Mouse (Mus musculus): ENCODE data around the gene Gm28308.

The Gm28308 gene

DNA sequence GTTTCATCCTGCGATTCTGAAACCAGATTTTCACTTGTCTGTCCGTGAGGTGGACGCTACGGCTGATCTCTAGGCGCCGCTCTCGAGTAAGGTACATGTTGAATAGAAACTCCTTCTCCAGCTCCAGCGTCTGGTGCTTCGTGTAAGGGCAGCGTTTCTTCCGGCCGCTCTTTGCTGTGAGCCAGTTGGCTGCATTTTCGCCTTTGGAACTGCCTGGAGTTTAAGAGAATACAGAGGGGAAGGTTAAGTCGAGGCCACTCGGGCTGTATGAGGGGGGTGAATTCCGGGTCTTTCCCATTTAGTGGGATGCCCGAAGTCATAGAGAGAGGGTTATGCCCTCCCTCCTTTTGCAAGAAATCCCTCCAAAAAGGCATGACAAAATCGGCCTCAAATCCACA lies 19.4 kb upstream of the Gm28308 start:
- no peak for DNase-seq (ENCODE audit: inconsistent ontology term)

DNA sequence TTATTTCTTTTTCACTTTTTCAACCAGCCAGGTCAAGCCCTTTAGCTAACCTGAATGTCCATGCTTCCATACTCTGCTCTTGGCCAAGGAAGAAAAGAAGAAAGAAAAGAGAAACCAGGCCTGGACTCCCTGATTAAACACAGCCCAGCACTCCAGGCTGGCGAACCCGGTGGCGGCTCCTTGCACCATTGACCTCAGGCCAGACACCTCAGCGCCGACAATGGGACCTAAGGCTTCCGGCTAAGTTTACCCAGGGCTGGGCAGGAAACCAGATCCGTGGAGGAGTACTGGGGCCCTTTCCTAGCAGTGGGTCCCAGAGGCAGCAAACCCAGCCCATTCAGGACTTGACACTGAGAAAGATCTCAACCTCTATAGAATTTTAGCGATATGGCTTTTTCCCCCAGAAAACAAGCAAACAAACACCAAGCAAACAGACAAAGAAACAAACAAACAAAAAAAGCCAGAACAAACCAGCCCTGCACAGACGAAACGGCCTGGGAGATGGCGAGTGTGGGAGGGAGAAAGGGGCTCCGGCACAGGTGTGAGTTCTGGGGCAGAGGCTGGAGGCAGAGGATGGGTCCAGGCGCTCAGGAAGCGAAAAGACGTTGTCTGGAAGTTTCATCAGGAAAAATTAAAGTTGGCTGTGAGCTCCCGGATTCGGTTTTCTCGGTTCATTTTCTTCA lies 18.9 kb upstream of the Gm28308 start:
- DNase-seq (ENCODE audit: inconsistent ontology term): no peak

DNA sequence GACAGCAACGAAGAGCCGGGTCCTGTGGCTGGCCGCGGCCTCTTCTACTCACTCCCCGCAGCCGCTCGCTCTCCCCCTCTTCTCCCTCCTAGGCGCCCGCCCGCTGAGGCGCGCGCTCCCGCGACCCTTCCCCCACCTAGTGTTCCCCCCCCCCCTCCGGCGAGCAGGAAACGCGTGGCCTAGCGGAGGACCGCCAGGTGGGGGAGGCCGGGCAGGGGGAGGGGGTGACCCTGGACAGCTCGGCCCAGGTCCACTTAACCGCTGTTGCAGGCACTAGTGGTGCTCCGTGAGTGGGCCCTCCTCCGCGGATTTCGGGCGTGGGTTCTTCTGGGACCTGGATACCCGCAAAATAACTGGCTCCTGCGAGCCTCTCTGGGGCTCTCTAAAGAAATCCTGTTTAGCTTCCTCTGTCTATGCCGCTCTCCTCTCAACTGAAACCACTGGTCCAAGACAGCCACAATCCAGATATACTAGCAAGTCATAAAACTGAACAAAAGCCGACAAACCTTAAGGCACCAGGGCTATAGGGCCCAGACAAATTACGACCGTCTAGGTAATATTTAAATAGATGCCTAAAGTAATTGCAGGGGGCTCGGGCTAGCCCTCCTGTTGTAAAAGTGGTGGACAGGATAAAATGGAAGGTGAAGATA lies 17.5 kb upstream of the Gm28308 start, which contains the start of gene Hoxa9:
Gene Hoxa9 (minus strand): TSS at position 574 of the 650 bp plus-strand sequence.
- DNase-seq (ENCODE audit: inconsistent ontology term): no peak

DNA sequence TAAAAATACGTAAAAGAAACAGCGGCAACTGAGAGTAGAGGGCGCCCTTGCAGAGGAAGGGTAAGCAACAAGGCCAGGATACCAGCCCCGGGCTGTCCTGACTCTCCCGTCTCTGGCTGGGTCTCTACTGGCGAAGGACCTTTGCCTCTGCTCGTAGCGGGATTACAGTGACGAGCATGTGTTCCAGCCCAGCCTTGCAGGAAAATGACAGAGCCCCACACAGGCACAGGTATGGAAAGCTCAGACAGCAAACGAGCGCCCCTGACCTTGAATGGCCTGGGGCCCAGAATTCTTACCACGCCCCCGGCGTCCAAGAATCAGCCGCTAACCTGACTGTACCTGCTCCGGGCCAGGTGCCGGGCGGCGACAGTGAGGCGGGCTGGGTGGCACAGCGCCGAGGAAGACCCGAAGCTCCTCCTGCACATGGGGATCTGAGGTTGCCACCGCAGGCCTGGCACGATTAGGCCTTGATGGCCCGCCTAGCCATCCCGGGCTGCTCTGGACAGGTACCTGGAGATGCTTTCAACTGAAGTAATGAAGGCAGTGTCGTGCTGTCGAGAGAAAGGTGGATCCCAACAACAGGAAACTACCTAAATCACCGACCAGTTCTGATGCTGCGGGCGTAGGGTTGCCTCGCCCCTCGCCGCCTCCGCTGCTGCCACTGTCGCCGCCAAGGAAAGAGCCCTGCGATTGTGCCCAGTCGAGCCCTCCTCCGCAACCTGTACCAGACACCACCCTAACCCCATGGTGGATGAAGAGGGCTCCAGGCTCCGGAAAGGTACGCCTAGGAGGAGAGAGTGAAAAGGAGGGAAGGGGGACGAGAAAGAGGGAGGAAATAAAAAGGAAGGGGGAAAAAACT lies 16.6 kb upstream of the Gm28308 start:
- DNase-seq (ENCODE audit: inconsistent ontology term): no peak

DNA sequence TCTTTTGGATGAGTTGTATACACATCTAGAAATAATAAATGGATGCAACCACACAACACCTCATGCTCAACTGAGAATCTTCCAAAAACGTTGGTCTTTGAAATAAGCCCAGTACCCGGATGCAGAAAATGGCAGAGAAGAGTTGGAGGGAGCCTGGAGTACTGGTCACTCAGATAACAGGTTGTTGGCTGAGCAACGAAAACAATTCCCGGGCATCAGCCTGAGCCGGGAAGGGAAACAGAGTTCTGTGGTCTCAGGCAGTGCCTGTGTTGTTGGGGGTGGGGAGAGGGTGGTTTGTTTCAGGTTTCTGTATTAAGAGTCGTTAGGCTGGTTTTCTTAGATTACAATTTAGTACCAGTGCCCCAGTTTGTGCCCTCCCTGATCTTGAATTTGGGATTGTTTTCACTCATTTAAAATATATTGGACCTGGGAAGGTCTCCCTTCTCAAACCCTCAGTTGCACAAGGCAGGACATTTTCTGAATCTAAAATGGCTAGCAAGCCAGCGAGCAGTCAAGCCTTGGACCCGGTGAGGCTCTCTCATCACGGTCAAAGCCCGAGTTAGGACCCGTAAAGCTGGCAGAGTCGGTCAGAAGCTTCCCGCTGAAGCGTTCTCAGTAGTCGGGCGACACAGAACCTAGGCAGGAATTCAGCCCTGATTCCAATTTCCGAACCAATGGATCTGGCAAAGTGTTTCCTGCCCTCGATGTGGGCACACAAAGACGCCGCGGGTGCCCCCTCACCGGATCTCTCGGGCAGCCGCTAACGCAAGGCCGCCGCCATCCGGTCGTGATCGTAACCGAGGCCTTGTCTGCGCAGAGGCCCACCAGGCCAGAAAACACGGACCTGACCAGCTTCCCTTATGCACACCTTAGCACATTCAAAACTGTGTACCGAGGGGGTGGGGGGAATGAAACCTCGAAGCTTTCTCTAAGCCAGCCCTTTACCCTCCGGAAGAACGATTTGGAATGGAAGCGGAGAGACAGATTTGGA lies 15.6 kb upstream of the Gm28308 start:
- DNase-seq (ENCODE audit: inconsistent ontology term): no peak

DNA sequence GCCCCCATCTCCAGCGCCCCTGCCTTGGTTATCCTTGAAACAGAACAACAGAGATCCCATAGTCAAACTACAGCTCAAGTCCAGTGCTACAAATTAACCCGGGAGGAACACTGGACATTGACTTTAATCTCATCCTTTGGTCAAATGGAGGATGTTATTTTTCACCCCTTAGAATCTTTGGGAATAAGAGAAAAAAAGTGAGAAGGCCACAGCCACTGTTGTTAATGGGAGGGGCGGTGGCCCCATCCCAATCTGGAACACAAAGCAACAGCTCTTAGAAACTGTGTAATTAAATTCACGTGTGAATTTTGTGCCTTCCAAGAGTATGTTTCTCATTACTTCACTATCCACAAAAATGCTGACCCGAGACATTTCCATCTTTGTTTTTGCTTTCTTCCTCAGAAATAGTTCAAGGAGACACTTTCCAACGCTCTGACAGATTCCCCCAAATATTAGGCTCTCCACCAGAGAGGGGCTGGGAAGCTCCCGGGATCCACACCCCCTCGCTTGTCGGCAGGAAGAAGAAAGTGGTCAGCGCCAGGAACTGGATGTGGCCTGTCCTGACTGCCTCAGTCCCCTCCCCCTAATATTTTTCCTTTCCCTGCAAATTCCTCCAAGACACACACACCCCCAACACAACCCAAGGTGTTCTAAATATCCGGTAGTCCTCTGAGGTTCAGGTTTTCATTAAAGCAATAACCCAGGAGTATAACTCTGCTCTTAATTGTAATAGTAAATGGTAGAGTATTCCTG lies 14.5 kb upstream of the Gm28308 start:
- no peak for DNase-seq (ENCODE audit: inconsistent ontology term)

DNA sequence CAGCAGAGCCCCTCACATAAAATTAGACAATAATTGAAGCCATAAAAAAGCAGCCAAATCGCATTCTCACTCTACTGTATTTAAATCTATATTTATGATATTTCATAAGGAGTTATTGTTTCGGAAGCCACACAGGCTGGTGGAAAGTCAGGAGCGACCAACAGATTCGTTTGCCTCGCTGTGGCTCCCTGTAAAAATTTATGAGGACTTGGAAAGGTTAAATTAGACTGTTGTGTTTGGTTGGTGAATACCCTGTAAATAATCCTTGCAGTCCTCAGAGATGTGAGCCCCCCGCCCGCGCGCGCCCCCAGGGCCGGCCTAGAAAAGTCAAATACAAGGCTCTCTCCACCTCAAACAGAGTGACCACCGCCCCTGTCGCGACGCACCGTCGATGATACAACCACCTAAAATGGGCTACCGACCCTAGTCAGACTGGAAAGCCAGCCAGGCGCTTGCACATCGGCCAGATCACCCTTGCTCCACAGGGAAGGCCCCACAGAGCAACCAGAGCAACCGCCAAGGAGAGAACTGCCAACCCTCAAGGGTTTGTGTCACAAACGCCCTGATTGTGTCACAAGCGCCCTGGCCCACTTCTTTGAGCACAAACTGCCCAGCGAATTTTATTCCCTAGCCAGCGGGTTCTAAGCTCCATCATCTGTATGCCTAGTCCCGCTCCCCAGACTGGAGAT lies 13.6 kb upstream of the Gm28308 start:
- no peak for DNase-seq (ENCODE audit: inconsistent ontology term)

DNA sequence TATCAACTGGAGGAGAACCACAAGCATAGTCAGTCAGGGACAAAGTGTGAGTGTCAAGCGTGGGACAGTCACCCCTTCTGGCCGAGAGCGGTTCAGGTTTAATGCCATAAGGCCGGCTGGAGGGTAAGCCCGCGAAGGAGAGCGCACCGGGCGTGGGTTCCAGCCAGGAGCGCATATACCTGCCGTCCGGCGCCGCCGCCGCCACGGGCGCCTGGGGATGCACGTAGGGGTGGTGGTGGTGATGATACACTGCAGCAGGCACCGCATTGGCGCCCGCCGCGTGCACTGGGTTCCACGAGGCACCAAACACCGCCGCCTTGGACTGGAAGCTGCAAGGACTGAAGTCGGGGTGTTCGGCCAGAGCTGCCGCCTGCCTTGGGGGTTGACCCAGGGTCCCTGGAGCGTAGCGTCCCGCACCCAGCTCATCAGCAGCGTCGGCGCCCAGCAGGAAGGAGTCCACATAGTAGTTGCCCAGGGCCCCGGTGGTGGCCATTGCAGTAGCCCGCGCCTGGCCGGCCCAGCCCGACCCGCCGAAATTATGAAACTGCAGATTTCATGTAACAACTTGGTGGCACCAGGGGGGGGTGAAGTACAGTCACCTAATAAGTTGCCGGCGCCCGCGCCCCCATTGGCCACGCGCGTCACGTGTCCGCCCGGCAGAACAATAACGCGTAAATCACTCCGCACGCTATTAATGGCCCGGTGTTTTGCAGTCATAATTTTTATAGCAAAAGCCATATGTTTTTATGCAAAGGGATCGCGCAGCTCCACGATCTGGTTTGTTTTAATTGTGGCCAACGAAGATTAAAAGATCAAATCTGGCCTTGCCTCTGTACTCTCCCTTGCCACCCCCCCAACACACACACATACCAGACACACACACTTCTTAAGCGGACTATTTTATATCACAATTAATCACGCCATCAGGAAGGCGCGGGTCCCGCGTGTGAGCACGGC lies 12.8 kb upstream of the Gm28308 start:
- no peak for DNase-seq (ENCODE audit: inconsistent ontology term)

DNA sequence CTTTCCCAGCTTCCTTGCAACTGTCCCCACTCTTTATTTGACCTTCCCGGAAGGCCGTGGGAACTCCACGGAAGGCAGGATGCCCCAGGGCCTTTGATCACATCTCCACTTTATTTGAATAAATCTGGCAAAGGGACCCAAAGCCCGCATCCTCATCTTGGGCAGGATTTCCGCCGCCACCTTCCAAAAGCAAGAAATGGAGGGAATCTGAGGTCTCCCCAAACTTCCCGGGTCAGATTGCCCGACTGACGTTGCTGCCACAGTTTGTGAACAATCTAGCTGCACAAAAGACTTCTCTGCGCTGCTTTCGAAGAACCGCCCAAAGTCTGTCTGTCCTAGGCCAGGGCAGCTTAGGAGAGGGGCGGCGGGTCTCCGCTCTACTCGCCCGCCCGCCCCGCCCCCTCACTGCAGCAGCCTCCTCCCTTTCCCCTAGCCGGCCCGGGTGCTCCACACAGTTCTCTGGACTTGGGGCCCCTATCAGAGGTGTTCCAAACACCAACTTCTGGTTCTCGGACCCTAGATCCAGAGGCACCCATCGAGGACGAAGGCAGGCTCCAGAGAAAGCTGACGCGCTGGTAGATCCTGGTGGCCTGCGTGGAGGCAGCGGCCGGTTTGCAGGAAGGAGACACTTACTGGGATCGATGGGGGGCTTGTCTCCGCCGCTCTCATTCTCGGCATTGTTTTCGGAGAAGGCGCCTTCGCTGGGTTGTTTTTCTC lies 11.9 kb upstream of the Gm28308 start:
- no peak for DNase-seq (ENCODE audit: inconsistent ontology term)

DNA sequence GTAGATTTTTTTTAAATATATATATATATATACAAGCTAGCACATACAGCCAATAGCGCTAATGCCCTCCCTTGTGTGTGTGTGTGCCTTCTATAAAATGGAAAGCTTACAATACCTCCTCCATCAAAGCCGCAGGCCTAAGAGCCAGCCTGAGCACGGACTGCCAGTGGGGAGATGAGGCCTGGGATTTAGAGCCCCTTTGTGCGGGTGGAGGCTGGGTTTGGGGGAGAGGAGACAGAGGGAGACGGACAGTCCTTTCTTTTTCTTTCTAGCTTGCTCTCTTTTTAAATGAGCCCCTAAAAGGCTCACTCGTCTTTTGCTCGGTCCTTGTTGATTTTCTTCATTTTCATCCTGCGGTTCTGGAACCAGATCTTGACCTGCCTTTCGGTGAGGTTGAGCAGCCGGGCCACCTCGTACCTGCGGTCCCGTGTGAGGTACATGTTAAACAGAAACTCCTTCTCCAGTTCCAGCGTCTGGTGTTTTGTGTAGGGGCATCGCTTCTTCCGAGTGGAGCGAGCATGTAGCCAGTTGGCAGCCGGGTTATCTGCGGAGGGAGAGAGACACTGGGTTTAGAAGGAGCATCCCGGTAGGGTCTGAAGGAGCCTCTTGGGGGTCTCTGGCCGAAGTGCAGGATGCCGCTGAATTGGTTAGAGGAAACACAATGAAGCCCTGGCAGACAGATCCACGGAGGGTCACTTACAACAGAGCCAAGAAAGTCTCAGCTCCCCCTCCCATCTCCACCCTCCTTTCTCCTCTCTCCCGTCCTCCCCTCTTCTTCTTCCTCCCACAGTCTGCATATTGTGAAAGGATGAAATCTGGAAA lies 11.0 kb upstream of the Gm28308 start:
- DNase-seq (ENCODE audit: inconsistent ontology term): no peak

DNA sequence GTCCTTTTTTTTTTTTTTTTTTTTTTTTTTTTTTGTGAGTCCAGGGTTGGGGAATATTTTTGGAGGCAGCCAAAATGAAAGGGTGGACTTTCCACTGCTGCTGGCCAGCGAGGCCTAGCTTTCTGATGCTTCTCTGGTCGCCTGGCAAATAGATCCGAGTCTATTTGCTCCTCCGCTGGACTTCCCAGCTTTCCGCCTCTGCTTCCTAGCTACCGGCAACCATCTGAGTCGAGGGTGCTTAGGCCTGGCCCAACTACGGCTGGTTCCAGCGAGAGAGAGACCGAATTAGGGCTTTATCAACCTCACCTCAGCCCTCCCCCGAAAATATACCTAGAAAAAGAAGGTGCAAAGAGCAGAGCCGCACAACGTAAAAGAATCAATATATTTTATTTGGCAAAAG lies 9.6 kb upstream of the Gm28308 start:
- no peak for DNase-seq (ENCODE audit: inconsistent ontology term)

DNA sequence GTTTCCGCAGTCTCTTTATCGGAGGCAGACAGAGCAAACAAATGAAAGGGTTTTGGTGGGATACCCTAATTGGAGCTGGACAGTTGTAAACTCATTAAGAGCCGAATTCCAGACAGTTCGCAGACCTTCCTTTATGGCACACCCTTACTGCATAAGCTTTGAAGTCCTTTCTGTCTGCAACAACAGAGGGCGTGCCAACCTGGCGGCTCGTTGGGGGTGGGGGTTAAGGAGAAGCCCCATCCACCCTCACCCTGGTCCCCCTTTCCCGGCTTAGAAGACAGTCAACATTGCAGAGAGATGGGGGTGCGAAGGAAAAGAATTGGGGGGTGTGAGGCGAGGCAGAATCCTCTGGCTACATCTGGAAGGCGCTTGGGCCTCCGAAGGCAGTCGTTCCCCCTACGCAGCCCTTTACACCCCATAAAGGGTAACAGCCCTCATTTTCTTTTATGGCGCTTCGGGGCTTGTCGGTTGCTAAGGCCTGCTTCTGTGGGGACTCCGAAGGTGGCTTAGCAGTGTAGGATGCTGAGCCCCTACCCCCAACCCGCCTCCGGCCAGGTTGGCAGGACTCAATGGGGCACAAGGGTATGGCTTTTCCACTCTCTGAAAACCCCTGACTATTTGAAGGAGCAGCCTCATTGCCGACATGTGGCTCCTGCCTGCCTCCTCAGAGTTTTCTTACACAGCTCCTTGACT lies 9.0 kb upstream of the Gm28308 start:
- DNase-seq (ENCODE audit: inconsistent ontology term): no peak

DNA sequence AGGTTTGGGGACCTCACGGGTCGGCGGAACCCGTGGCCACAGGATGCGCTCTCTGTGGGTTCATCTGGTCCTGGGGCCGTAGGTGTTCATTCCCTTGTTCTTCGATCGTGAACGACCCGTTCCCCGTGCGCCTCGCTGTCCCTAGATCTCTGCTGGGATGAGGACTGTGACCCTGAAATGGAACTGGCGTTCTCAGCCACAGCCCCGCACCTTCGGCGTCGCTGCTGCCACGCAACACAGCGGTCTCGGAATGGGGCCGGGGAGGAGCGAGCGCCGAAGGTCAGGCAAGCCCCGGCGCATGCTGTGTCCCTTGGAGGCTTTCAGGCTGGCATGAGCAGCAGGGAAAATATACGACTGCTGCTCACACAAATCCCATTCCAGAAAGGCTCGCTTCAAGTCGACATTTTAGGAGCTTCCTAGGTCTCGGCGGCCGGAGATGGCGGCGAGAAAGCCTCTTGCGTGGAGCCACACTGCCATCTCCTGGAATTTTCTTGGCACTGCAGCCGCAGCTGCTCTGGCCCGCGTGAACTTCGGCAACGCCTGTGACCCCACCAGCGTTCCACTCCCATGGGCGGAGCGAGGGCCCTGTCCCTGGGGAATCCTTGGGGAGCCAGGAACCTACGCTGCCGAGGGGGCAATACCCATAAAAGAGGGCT lies 8.3 kb upstream of the Gm28308 start, which contains the start of gene Hoxa7:
Gene Hoxa7 (minus strand): TSS at position 518 of the 656 bp plus-strand sequence.
- DNase-seq (ENCODE audit: inconsistent ontology term): peak; percentile 67

DNA sequence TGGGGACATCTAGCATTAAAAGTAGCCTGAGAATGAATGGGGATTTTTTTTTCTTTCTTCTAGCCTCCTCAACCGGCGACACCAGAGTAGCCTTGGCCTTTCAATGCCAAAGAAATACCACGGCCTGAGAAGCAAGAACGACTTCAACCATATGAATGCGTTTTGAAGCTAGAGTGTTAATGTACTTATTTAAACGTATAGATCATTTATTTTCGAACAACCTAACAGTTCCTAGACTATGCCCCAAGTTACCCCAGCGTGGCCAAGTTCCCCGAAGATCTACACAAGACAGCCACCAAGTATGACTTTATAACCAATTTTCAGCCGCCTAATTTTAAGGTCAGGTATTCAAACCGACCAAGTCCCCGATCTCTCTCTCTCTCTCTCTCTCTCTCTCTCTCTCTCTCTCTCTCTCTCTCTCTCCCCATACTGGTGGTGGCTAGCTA lies 7.7 kb upstream of the Gm28308 start:
- no peak for DNase-seq (ENCODE audit: inconsistent ontology term)

DNA sequence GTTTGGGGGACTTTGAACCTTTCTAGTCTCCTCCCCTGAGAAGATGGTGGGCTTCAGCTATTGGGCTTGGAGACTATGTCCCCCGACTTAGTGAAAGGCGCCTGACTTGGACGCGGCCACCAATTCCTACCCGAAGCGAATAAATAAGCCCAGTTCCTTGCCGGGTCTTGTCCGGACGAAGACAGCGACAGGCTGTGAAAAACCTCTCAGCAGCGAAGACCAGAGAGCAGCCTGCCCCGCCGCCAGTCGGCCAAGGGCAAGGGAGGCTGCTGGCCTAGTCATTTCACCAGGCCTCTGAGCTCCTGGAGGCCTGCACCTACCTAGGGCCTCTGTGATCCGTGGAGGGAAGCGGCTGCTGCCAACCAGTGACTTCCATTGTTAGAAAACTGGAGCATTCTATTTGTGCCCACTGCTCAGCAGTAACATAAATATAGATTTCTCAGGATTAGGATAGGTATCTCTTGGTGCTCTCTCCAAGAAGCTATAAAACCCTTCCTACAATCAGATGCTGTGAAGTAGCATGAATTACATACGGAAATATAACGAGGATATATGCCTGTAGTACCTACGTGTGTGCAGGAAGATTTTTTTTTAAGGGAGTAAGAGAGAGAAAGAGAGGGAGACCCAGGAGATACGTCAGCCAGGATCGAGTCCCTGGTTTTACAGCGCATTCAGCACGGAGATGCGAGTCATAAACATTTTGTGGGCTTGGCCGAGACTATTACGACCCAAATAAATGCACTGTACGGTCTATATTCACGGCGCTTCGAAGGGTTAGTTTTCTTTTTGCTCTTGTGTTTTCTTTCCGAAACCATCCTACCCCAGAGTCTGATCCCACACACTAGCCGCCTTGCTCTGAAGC lies 7.1 kb upstream of the Gm28308 start:
- no peak for DNase-seq (ENCODE audit: inconsistent ontology term)
